Mouse (Mus musculus): Measurements from ENCODE around the gene Babam1. TPM values are rescaled to one million over a fixed set of nuclear protein-coding genes. Genes with fewer than 3 reads are reported as not detected.

The Babam1 gene
- total RNA-seq (2021): 10 to 100 TPM; 59.2 to 71.2 TPM
- long read RNA-seq, experiment 1, transcript Babam1-201 (9 exons, 1,433 nt): major isoform, 45 of 67 reads
- long read RNA-seq, experiment 1, partial matches to known transcripts: 8 of 67 reads
- long read RNA-seq, experiment 1, other reads (novel, unspliced or antisense): 14 of 67 reads
- long read RNA-seq, experiment 2, transcript Babam1-201 (9 exons, 1,433 nt): major isoform, 61 of 85 reads
- long read RNA-seq, experiment 2, partial matches to known transcripts: 10 of 85 reads
- long read RNA-seq, experiment 2, other reads (novel, unspliced or antisense): 14 of 85 reads

DNA sequence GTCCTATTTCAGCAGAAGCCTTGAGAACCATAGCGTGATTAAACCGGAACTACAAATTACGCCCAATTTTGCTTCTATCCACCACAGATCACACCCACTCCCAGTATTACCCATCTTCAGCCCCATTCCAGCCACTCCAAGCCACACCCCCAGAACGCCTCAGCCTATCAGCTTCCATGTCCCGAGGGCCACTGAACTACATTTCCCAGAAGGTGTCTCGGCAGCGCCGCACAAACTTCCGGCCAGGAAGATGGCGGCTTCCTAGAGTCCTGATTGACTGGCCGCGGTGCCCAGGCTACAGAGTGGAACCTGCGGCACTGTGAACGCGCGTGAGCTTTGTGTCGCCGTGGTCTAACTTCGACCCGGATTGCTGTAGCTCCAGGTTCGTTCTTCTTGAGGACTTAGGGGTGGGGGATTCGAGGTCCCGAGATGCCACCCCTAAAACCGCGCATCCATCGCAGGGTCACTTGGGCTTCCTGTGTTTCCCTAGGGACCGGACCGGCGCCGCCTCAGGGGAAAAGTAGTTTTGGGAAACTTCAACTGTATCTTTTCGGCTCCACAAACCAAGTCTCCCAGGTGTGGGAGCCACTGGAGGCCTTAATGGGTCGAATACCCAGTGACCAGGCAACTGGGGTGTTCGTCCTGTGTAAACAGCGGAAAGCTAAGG lies at the start of gene Babam1:
Babam1 (plus strand) TSS at position 223 of the 667 bp plus-strand sequence.
- DNase-seq: peak; percentile 93

DNA sequence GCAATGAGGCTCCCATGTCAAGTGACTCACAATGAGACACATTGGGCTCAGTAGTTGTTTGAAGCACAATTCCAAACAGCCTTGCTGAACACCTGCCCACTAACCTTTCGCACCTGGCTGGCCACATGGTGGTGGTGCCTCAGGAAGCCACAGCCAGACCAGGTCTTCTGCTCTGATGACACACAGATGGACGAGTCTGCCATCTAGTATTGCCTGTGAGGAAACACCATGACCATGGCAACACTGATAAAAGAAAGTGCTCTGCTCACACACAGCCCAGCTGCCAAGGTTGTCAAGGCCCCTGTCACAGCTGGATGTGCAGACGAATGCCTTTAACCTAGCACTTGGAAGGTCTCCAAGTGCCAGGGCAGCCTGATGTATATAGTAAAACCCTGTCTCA lies 45.5 kb upstream of the Babam1 start:
- DNase-seq: no peak

DNA sequence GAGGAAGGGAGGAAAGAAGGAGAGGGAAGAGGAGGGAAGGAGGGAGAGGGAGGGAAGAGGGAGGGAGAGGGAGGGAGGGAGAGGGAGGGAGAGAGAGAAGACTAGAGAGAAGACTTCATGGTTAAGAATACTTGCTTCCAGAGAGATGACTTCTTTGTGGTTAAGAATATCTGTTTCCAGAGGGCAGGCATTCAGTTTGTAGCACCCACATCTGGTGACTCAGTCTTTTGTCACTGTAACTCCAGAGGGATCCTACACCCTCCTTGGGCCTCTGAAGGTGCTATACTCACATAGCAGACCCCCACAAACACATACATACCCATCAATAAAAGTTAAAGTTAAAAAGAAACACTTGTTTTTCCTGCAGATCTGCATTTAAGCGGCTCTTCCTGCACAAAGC lies 45.1 kb upstream of the Babam1 start:
- DNase-seq: no peak

DNA sequence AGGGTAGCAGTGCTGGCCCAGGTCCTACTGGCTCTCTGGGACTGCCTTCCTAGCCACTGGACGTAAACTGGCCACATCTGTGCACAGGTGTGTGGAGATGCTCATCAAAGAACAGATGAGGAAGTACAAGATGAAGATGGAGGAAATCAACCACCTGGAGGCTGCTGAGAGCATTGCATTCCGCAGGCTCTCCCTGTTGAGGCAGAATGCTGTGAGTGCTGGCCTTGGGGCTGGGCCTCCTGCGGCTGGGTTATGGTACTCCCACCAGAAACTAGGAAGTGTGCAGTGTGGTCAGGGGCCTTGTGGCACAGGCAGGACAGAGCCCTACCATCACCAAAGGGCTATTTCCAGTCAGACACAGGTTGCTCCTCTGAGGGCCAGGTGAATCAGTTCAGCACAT lies 38.6 kb upstream of the Babam1 start:
- no peak for DNase-seq

DNA sequence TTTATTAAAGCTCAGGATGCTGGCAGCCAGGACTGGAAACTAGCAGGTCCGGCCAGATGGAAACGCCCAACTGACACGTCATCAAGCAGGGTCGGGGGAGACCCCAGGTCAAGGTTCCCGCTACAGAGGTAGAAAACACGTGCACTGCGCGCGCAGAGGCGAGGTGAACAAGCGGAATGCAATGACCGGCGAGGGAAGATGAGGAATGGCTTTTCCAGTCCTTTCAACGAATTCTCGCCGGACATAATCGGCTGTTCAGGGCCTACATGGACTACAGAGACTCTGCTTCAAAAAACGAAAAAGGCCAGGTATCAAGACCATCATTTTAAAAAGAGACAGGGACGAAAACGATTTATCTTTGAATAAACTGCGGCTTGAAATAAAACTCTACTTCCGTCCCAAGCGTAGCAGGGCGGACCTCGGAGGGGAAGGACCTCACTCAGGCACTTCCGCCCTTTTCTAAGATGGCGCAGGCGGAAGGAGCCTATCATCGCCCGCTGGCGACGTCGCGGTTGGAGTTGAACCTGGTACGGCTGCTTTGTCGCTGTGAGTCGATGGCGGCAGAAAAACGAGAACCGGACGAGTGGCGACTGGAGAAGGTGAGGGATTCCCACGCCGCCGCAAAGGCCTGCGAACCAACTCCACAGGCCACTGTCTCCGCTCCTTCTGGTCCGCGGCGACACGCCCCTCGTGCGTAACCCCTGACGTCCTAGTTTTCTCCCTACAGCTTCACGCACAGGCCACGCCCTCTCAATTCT lies 29.7 kb upstream of the Babam1 start, which contains the start of gene Use1:
Use1 (plus strand) TSS at position 78 of the 758 bp plus-strand sequence.
- peak; percentile 89 for DNase-seq

DNA sequence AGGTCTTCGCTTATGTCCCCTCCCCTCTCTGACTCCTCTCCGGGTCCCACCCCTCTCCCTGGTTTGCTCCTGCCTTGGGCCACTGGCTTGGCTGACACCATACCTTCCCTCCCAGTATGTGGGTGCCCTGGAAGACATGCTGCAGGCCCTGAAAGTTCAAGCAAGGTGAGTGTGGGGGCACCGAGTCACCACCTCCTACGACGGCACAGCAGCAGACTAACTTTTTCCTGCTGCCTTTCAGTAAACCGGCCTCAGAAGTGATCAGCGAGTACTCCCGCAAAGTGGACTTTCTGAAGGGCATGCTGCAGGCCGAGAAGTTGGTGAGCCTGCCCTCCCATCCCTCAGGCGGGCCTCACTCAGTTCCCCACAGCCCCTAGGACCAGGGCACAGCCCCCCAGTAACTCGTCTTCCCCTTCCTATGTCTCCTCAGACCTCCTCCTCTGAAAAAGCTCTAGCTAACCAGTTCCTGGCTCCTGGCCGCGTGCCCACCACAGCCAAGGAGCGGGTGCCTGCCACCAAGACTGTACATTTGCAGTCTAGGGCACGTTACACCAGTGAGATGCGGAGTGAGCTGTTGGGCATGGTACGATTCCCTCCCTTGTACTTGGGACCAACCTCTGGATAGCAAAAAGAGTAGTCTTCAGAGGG lies 29.0 kb upstream of the Babam1 start:
- DNase-seq: no peak

DNA sequence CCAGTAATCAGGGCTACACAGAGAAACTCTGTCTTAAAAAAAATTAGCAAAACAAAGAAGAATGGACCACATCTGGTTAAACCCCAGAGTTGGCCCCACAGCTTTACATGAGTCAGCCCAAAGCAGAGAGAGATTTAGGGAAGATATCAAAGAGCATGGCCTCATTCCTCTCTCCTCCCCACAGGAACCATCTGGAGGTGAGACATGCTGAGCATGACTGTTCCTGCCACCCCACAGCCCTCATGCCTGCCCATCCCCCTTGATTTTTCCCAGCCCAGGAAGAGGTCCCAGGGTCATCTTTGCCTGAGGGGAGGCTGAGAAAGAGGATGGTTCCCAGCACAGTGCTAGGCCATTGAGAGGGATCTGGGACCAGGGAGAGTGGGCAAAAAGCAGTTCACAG lies 28.3 kb upstream of the Babam1 start:
- DNase-seq: no peak

DNA sequence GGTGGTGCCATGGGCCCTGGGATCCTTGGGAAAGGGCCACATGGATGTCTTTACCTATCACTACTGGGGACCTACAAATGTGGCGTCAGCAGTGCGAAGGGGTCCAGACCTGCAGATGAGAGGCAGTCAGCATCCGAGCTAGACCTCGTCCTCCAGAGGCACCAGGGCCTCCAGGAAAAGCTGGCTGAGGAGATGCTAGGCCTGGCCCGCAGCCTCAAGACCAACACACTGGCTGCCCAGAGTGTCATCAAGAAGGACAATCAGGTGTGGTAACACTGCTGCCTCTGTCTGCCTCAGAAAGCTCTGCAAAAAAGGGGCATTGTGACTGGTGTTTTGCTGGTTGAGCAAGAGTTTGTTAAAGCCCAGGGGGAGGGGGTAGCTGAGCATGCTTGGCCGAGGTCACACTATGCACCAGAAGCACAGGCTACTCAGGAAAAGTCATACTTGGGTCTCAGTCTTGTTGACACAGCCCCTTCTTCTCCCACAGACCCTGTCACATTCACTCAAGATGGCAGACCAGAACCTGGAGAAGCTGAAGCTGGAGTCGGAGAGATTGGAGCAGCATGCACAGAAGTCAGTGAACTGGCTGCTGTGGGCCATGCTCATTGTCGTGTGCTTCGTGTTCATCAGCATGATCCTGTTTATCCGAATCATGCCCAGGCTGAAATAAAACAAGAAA lies 27.5 kb upstream of the Babam1 start:
- no peak for DNase-seq

DNA sequence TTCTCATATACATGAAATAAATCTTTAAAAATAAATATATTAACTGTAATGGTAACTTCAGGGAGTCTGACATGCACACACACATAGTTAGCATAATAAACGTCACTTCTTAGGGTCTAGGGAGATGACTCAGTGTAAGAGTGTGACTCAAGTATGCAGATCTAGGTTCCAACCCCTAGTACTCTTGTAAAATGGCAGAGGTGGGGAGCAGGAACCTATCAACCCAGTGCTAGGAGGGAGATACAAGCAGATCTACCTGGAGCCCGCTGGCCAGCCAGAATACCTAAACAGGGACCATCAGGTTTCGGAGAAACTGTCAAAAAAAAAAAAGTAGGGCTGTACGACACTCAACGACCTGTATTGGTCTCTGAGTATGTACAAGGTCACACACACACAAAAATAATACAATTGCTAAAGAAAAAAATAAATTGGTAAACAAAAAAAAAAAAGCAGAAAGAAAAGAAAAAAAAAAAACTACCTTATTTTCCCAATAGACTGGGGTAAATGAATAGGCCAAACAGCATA lies 25.9 kb upstream of the Babam1 start:
- DNase-seq: no peak

DNA sequence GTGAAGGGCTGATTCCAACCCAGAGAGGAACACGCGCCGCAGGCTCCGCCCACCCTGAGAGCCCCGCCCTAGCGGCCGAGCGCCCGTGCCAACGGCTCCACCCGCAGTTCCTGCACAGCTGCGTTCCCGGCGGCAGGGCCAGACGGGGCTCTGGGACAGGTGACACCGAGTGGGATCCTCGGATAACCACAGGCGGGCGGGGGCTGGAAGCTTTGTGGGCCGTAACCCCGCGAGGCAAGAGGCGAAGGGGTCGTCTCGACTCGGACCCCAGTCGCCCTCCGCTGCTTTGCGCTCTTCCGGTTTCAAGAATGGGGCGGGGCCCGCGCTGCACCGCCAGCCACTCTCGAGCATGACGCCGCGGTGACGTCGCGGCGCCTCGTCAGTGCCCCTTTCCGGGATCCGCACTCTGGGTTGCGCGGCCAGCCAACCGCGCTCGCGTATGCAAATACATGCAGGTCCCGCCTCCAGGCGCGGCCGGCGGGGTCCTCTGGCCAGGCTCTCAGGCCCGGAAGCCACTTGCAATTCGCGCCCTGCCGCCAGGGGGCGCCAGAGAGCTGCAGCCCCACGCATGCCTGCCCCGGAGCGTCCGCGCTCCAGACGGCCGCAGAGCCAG lies 25.3 kb upstream of the Babam1 start, which contains the start of gene Ocel1:
Ocel1 (plus strand) TSS at position 63 of the 613 bp plus-strand sequence.
- peak; percentile 98 for DNase-seq

DNA sequence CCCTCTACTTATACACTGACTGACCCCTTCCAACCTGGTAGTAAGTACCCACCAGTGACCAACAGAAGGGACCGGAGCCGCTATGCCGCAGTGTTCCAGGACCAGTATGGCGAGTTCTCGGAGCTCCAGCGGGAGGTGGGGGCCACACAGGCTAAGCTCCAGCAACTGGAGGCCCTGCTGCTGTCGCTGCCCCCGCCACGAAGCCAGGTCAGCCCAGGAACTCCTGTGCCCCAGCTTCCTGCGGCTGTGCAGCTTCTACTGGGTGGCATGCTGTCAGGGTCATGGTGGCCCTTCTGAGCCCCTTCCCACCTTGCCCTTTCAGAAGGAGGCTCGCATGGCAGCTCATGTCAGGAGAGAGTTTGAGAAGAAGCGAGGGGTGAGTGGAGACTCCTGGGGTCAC lies 24.2 kb upstream of the Babam1 start:
- DNase-seq: no peak

DNA sequence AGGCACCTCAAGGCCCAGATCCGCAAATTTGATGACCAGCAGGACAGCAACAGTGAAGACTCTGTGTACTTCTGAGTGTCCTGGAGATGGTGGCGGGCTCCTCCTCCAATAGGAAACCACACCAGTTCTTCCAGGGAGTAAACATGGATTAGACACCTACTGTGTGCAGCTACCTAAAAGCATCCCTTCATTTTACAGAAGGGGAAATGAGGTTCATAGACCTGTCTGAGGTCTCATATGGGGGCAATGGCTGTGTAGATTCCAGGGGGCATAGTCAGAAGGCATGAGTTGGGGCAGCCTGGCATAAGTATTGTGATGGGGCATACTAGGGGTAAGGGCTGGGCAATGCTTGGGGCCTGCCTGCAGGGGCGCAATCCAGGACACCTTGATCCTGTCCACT lies 23.7 kb upstream of the Babam1 start:
- DNase-seq: no peak

DNA sequence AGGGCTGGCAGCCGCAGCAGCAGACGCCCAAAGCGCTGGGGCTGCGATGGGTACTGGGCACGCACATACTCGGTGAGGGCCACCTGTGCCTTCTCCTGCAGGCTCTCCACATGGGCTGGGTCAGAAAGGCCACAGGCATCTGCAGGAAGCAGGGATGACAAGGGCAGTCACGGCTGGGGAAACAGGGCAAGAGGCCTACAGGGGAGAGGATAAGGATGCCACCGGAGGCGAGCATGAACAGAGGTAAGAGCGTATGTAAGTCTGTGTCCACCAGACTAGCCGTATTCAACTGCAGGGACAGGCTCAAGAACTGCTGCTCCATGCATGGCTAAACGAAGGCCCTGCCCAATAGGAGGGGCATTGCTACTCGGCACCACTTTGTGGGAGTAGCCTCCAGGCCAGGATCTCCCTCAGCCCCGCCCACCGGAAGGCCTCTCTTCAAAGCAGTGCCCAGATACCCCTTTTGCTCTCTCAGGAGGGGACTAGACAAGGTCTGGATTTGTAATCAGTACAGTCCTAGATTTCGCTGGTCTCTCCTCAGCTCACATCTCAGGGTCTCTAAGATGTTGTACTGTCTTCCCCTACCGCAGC lies 21.9 kb upstream of the Babam1 start:
- no peak for DNase-seq

DNA sequence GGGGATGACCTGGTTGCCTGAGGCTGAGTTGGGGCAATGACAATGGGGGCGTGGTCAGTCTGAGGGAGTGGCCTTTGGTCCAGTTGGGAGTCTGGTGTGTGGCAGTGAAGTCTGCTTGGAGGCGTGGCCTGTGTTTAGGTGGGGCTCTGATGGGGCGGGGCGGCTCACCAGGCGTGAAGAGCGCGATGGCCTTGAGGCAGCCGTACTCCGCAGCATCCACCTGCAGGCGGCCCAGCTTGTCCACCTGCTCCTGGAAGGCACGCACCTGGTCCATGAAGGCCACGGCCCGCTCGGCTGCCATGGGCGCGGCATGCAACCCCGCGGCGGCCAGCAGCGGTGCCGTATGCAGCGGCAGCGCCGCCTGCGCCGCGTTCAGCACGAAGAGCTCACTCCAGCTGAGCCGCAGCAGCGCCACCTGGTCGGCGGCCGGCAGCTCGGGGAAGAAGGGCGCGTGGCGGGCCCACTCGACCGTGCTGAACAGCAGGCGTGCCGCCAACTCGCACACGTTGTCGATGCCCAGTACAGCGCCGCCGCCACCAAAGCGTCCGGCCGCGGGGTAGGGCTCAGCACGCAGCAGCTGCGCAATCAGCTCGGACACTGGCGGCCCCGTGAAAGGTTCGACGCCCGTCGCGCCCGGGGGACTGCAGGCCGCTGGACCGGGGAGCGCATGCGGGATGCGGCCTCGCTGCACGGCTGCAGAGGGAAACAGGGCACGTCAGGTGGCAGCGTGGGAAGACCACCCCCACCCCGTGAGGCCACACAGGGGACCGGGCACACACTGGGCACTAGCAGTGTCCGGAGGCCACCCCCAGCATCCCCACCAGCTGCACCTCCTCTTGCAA lies 20.9 kb upstream of the Babam1 start:
- peak; percentile 59 for DNase-seq

DNA sequence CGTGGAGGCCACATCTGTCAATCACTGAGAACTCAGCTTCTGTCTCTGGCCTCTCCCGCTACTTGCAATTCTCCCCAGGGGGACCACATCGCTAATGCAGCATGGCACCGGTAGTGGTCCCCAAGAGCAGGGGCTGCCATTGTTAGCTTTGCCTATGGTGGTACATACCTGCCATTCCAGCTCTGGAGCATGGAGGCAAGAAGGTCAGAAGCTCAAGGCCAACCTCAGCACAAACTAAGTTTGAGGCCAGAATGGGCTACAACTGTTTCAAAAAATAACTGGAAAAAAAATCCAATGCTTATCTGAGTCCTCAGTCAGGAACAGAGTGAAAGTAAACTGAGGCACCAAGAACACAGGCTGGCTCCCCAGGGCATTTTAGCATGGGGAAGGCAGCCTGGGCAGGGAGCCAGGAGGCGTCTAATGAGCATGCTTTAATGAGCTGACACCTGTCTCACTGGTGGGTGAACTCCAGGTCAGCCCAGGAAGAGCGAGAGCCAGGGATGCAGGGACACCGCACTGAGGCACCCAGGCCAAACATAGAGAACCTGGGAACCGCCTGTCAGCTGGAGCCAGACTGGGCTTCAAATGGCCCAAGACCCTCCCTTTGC lies 20.1 kb upstream of the Babam1 start:
- no peak for DNase-seq

DNA sequence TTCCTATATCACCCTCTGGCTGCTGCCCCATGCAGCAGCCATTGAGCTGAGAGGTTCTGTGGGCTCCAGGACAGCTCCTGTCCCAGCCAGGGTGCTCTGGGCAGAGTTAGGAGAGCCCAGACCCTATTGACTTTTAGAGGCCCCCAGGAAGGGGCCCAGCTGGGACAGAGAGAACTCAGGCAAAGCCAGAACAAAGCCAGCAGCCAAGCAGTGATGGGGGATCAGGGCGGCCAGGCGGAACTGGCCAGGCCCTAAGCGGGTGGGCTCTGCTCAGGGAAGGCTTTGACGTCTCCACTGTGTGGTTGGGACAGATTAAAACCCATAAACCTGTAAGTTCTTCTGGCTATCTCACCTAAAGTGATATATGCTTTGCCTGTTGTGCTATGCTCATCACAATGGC lies 17.7 kb upstream of the Babam1 start:
- no peak for DNase-seq

DNA sequence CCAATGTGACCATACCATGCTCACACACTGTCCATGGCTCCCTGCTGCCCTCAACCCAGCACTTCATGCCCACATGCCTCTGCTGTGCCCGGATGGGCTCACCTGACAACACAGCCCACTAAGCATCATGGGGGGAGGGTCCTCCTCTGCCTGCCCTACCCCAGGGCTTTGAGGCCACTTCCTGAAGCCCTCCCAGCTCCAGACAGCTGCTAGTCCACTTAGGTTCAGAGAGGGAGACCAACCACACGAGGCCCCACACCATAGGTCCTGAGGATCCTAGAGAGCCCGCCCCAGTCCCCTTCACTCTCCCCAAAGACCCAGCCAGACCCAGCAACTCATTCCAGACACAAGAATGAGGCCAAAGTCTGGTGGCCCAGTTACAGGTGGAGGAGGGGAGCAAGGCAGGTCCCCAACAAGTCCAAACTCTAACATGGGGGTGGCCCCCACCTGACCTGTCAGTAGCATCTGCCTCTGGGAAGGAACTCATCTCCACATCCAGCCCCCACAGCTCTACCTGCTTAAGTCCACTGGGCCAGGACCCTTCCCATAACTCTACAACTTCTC lies 17.1 kb upstream of the Babam1 start:
- DNase-seq: no peak

DNA sequence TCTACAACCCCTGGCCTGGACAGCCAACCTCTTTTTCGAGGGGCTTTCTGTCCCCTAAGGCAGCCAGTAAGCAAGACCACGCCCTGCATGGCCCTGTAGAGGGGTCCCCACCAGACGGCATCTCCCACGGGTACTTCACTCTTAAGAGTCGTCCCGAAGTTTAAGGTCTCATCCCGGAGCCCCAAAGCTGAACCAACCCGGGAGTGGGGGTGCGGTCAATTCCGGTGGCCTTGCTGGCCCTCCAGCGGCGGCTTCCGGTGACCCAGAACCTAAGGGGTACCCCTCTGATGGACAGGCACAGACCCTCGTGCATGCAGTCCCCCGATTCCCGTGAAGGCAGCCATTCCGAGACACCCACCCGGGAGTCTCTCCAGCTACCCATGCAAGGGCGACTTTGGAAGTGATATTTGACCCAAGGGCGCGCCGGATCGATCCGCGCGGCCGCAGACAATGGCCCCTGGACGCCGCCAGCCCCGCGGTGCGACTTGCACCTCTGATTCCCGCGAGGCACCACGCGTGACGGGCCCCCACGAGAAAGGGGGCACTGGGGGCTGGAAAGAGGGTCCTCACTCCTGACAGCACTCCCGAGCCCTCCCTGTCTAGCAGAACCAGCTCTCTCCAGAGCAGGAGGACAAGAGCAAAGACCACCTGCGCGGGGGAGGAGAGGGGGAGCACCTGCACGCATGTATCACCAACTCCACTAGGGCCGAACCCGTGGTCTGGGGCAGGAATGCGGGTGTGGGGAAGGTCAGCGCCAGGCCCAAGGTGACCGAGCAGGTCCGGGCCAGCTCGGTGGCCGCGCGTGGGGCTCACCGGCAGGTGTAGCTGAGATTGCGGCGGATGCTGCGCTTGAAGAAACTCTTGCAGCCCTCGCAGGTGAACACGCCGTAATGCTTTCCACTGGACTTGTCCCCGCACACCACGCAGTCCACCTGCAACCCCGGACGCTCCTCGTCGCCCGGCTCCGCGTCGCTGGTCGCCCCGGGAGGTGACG lies 16.2 kb upstream of the Babam1 start:
- DNase-seq: no peak
